Mouse (Mus musculus) mouse trophoblast stem cell (cell line): ENCODE results near the gene Hsh2d.

Experiments
- in situ Hi-C, 2 experiments: fragments of 300-500 bp; cut with MseI, MboI; formaldehyde crosslinking; loops; 2 replicates in 1 of 2; 3 replicates in 1 of 2; pipeline ENCODE4 v1.15.1; 2025

Hsh2d gene

GRCm38 (mm10) chr8:72244610-72245009 is 55.2 kb downstream of the Hsh2d start:
- in situ Hi-C loops = no loop called here
